Mouse (Mus musculus) limb, embryonic 15.5 days (tissue): ENCODE results near the gene Sh2d3c. TPM values are rescaled to one million over a fixed set of nuclear protein-coding genes. Genes with fewer than 3 reads are reported as not detected.

ENCODE experiments used
- ATAC-seq: fragments of 200-750 bp; cut with Nextera tagmentation; 2 replicates; pipeline ENCODE4 v1.8.0; 2017; ENCODE audit warnings: low read depth, moderate TSS enrichment; ENCODE audit not compliant: insufficient number of reproducible peaks, low FRiP score, low TSS enrichment
- H3K27ac ChIP-seq: fragments of 300-500 bp; sonication (generic); 2 replicates; pipeline ENCODE4 v1.5.1; 2015; ENCODE audit warnings: moderate library complexity, mild to moderate bottlenecking, inconsistent platforms
- H3K27me3 ChIP-seq: fragments of 300-500 bp; sonication (generic); 2 replicates; pipeline ENCODE4 v1.6.1; 2015; ENCODE audit warnings: inconsistent platforms
- H3K36me3 ChIP-seq: fragments of 300-500 bp; sonication (generic); 2 replicates; pipeline ENCODE4 v1.6.1; 2015; ENCODE audit warnings: inconsistent platforms
- H3K4me1 ChIP-seq: fragments of 300-500 bp; sonication (generic); 2 replicates; pipeline ENCODE4 v1.6.1; 2015; ENCODE audit warnings: inconsistent platforms
- H3K4me2 ChIP-seq: fragments of 300-500 bp; sonication (generic); 2 replicates; pipeline ENCODE4 v1.6.1; 2015; ENCODE audit warnings: mild to moderate bottlenecking, inconsistent platforms
- H3K4me3 ChIP-seq: fragments of 300-500 bp; sonication (generic); 2 replicates; pipeline ENCODE4 v1.5.1; 2015; ENCODE audit warnings: mild to moderate bottlenecking, inconsistent platforms
- H3K9ac ChIP-seq: fragments of 300-500 bp; sonication (generic); 2 replicates; pipeline ENCODE4 v1.6.1; 2015; ENCODE audit warnings: inconsistent platforms
- H3K9me3 ChIP-seq: fragments of 300-500 bp; sonication (generic); 2 replicates; pipeline ENCODE4 v1.6.1; 2016; ENCODE audit warnings: inconsistent platforms
- WGBS: fragments of 180-500 bp; shearing (Covaris S2); methylation state at CpG from one replicate; pipeline ENCODE4 v1.1.7; 2015; 5-methylcytosine and 5-hydroxymethylcytosine counted together
- microRNA counts: library from miRNA; unstranded; fragments of <30 nt; microRNA quantifications from one replicate; lab custom pipeline; 2016
- microRNA-seq: library from miRNA; unstranded; fragments of <30 nt; microRNA quantifications from one replicate; pipeline ENCODE4, GENCODE M21; 2016
- polyA plus RNA-seq: library from polyadenylated mRNA; unstranded; fragments of >200 nt; fragmentation: Nextera tagmentation; extraction: Ambion mirVana; gene quantifications from 2 replicates; pipeline ENCODE4 v1.2.1, GENCODE M21; 2015

The Sh2d3c gene
- polyA plus RNA-seq, 1 experiment from 2014 or later = 23.0 TPM

GRCm38 (mm10) chr2:32784048-32784681 is 63.3 kb downstream of the Sh2d3c start, which contains the start of gene Cfap157:
TSS of gene Cfap157 (minus strand) at chr2:32784428.
- Histone ChIP-seq H3K4me2 (no peak within 1 kb of the TSS), H3K27me3 (no peaks in the 10 kb centered on the region), H3K36me3 (peaks cover 1% of the 10 kb centered on the region; the same call in 1 of the 2 replicates), H3K4me1 (peaks cover 6% of the 10 kb centered on the region; the same call in 1 of the 2 replicates), H3K27ac (no peak within 1 kb of the TSS), H3K4me3 (no peak within 1 kb of the TSS), H3K9ac (no peak within 1 kb of the TSS), H3K9me3 (no peaks in the 10 kb centered on the region)
- 64% methylated on average over 4 of the region's 4 CpGs for WGBS
- ATAC-seq = no peak

- Histone ChIP-seq H3K27ac (no peak overlapping the region), H3K9ac (no peak overlapping the region), H3K27me3 (no peaks in the 10 kb centered on the region), H3K4me2 (no peak overlapping the region), H3K4me3 (no peak overlapping the region), H3K9me3 (no peaks in the 10 kb centered on the region), H3K4me1 (peaks cover 6% of the 10 kb centered on the region; the same call in 1 of the 2 replicates), H3K36me3 (peaks cover 13% of the 10 kb centered on the region)
- 60% methylated on average over 6 of the region's 6 CpGs for WGBS
- ATAC-seq = no peak
Observed at GRCm38 (mm10) chr2:32787176-32787575, 66.3 kb downstream of the Sh2d3c start.

- Histone ChIP-seq H3K27me3 (no peaks in the 10 kb centered on the region), H3K36me3 (peaks cover 16% of the 10 kb centered on the region), H3K4me3 (no peak overlapping the region), H3K4me2 (no peak overlapping the region), H3K27ac (no peak overlapping the region), H3K9me3 (no peaks in the 10 kb centered on the region), H3K4me1 (peaks cover 6% of the 10 kb centered on the region; the same call in 1 of the 2 replicates), H3K9ac (no peak overlapping the region)
- no peak for ATAC-seq
- WGBS = 51% methylated on average over 2 of the region's 2 CpGs
Observed at GRCm38 (mm10) chr2:32788581-32788980, 67.7 kb downstream of the Sh2d3c start.

- H3K4me1 ChIP-seq = no peaks in the 10 kb centered on the region
- H3K9ac ChIP-seq = no peak overlapping the region
- peaks cover 43% of the 10 kb centered on the region for H3K36me3 ChIP-seq
- H3K27ac ChIP-seq = no peak overlapping the region
- H3K27me3 ChIP-seq = no peaks in the 10 kb centered on the region
- WGBS = 67% methylated on average over 6 of the region's 6 CpGs
- no peak overlapping the region for H3K4me2 ChIP-seq
- no peak for ATAC-seq
- H3K4me3 ChIP-seq = no peak overlapping the region
- no peaks in the 10 kb centered on the region for H3K9me3 ChIP-seq
Observed at GRCm38 (mm10) chr2:32791297-32791696, 70.4 kb downstream of the Sh2d3c start.

GRCm38 (mm10) chr2:32795748-32796418 is 75.0 kb downstream of the Sh2d3c start:
- Histone ChIP-seq H3K36me3 (peaks cover 72% of the 10 kb centered on the region), H3K9me3 (no peaks in the 10 kb centered on the region), H3K4me1 (no peaks in the 10 kb centered on the region), H3K27me3 (no peaks in the 10 kb centered on the region), H3K4me2 (no peak overlapping the region), H3K4me3 (no peak overlapping the region), H3K27ac (no peak overlapping the region), H3K9ac (no peak overlapping the region)
- WGBS = 86% methylated on average over 13 of the region's 13 CpGs
- ATAC-seq = no peak

- WGBS = 68% methylated on average over 10 of the region's 10 CpGs
- ATAC-seq = no peak
- no peak overlapping the region for H3K27ac ChIP-seq
- no peak overlapping the region for H3K4me3 ChIP-seq
- peaks cover 85% of the 10 kb centered on the region for H3K36me3 ChIP-seq
- no peak overlapping the region for H3K9ac ChIP-seq
- no peaks in the 10 kb centered on the region for H3K9me3 ChIP-seq
- no peak overlapping the region for H3K4me2 ChIP-seq
- no peaks in the 10 kb centered on the region for H3K27me3 ChIP-seq
- H3K4me1 ChIP-seq = no peaks in the 10 kb centered on the region
Observed at GRCm38 (mm10) chr2:32798251-32798962, 77.6 kb downstream of the Sh2d3c start.

MicroRNAs within 50 kb of the gene (microRNA counts, 519-probe panel; counts per million panel counts)
- microRNA mmu-miR-2861 (lab: Ali Mortazavi, UCI) = not detected

Small RNA genes within 50 kb of the gene (microRNA-seq; reads per million reads assigned to microRNA genes)
- gene Gm47291 = not detected
- gene Mir2861 = not detected
- gene Mir3960 = not detected
- gene Mir8093 = not detected

Other genes starting within 250 kb of the Sh2d3c start
- gene Fam102a, start 185.7 kb upstream of the Sh2d3c start, polyA plus RNA-seq = 14.7 and 17.3 TPM in 2 replicates
- gene Dpm2, start 150.2 kb upstream of the Sh2d3c start, polyA plus RNA-seq = 114 and 117 TPM in 2 replicates
- 0.12 and 0.82 TPM in 2 replicates for gene Pip5kl1, start 146.3 kb upstream of the Sh2d3c start, polyA plus RNA-seq
- not detected in 2 replicates for gene 9430097D07Rik, start 145.4 kb upstream of the Sh2d3c start, polyA plus RNA-seq
- 33.8 and 44.2 TPM in 2 replicates for gene St6galnac4, start 134.0 kb upstream of the Sh2d3c start, polyA plus RNA-seq
- 24.7 and 27.1 TPM in 2 replicates for gene St6galnac6, start 121.3 kb upstream of the Sh2d3c start, polyA plus RNA-seq
- gene Ak1, start 99.3 kb upstream of the Sh2d3c start, polyA plus RNA-seq = 46.9 and 132 TPM in 2 replicates
- 64.6 and 71.5 TPM in 2 replicates for gene Eng, start 74.5 kb upstream of the Sh2d3c start, polyA plus RNA-seq
- gene Fpgs, start 16.9 kb upstream of the Sh2d3c start, polyA plus RNA-seq = 33.5 and 34.8 TPM in 2 replicates
- 84.4 and 101 TPM in 2 replicates for gene Cdk9, start 8.0 kb upstream of the Sh2d3c start, polyA plus RNA-seq
- not detected in 2 replicates for gene 6330409D20Rik, start 20.0 kb downstream of the Sh2d3c start, polyA plus RNA-seq
- gene Tor2a, start 36.2 kb downstream of the Sh2d3c start, polyA plus RNA-seq = 68.5 and 71.7 TPM in 2 replicates
- 0.12 and 0.13 TPM in 2 replicates for gene Ttc16, start 54.6 kb downstream of the Sh2d3c start, polyA plus RNA-seq
- gene Ptrh1, start 54.7 kb downstream of the Sh2d3c start, polyA plus RNA-seq = 6.6 and 7.2 TPM in 2 replicates
- 0.37 and 1.0 TPM in 2 replicates for gene Cfap157, start 63.4 kb downstream of the Sh2d3c start, polyA plus RNA-seq
- gene Stxbp1, start 126.2 kb downstream of the Sh2d3c start, polyA plus RNA-seq = 16.7 and 17.9 TPM in 2 replicates
- 138 and 152 TPM in 2 replicates for gene Fam129b, start 155.1 kb downstream of the Sh2d3c start, polyA plus RNA-seq
- gene Rpl12, start 240.5 kb downstream of the Sh2d3c start, polyA plus RNA-seq = 154 and 176 TPM in 2 replicates
- 11.3 and 12.0 TPM in 2 replicates for gene Lrsam1, start 240.6 kb downstream of the Sh2d3c start, polyA plus RNA-seq